Mouse (Mus musculus) brain, embryonic 14.5 days (tissue): ENCODE measurements around the gene Zbtb4. TPM values are rescaled to one million over a fixed set of nuclear protein-coding genes. Genes with fewer than 3 reads are reported as not detected.
"Not testable (repeated sequence)": the region's sequence is repeated elsewhere in the genome, so short reads cannot be mapped to it uniquely, and the experiment has no call there.

Source experiments
- DNase-seq: peaks from one replicate; pipeline ENCODE4 v3.0.0-alpha.2; 2011; ENCODE audit warnings: low read depth
- CTCF ChIP-seq: fragments of 200-500 bp; IDR thresholded peaks from 2 replicates; pipeline ENCODE4 v1.5.1; 2012; ENCODE audit warnings: inconsistent platforms, mild to moderate bottlenecking, moderate library complexity, borderline replicate concordance; ENCODE audit not compliant: insufficient read depth, insufficient read length; ENCODE audit errors: extremely low read depth
- POLR2A ChIP-seq: fragments of 200-500 bp; IDR thresholded peaks from 2 replicates; pipeline ENCODE4 v1.6.1; 2012; ENCODE audit warnings: mild to moderate bottlenecking, inconsistent platforms, borderline replicate concordance; ENCODE audit not compliant: poor library complexity, insufficient read depth, insufficient read length, severe bottlenecking; ENCODE audit errors: extremely low read depth
- polyA plus RNA-seq: library from polyadenylated mRNA; depleted of rRNA; stranded (reverse); fragments of >200 nt; gene quantifications from 2 replicates; pipeline ENCODE4 v1.2.3, GENCODE M21; 2012; rRNA removed

The Zbtb4 gene
- polyA plus RNA-seq = 10.0 and 12.1 TPM in 2 replicates

DNA sequence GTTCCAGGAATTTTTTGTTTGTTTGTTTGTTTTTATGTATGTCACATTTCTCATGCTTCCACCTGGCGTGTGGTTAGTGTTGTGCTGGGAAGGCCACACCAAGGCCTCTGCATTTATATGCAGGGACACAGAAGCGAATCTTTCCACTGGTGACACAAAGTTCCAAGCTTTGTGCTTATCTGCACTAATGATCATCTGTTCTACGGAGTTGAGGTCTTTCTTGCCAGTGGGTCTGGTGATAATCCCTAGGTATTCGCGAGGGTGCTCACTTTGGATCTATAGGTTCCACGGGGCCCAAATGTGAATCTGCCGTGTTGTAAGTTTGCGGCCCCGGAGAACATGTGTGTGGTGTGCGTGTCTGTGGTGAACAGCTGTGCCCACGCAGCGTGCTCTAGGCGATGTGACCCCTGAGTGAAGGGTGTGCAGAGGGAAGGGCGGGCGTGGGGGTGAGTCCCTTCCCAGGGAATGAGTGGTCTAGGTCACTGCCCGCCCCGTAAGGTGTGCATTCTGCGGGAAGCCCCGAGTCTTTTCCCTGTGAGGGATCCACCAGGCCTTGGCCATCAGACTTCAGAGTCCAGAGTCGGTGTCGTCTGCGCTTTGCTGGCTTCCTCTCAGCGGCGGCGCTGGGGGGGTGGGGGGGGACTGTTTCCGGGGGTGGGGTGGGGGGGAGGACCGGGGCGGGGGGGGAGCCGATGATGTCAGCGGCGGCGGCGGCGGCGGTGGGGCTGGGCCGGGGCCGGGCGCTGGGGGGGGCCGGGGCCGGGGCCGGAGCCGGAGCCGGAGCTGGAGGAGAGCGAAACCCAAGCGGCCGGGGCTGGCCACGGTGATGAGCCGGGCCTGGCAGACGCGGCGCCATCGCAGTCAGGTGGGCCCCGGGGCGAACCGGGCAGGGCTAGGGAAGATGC, at the start of gene Zbtb4:
Gene Zbtb4 (plus strand): TSS at position 692 of the 905 bp plus-strand sequence.
- TF ChIP-seq CTCF (no peak), POLR2A (no peak)
- peak; percentile 31 for DNase-seq

DNA sequence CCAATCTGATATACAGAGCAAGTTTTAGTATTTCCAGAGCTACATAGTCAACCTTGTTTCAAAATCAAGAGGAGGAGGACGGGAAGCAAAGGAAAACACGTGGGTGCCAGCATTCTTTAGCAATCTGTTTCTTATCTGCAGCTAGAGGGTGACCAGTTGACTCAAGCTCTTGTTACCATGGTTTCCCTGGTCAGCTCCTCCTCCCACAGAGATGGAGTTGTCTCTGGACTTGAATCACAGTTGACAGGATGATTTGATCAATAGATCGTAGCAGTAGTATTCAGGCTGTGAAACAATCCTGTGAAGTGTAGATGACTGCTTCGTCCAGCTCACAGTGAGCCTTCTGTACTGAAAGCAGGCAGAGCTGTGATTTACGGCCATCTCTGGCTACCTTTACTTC, 49.8 kb upstream of the Zbtb4 start:
- TF ChIP-seq CTCF = no peak
- TF ChIP-seq POLR2A = no peak
- DNase-seq = peak; percentile 23

DNA sequence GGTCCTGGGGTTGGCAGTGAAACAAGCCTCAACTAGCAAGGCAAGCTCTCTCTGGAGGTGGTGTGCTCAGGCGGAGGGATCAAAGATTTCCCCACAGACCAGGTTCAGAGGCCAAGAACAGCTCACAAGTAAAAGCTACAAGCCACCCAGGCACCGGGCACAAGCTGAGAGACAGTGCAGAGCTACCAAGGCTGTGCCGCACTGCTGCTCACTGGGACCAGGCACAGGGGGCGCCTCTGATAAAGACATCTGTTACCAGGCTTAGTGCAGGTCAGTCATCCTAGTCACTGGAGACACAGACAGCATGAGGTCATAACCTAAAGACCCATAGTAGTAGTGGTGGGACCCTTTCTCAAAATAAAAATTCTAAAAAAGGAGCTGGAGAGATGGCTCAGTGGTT, 48.8 kb upstream of the Zbtb4 start:
- DNase-seq = no peak

GRCm38 (mm10) chr11:69718661-69719060, 47.1 kb upstream of the Zbtb4 start:
- TF ChIP-seq CTCF (no peak), POLR2A (no peak)
- DNase-seq = peak; percentile 11

More for the DNA sequence above, 48.8 kb upstream of the Zbtb4 start:
- TF ChIP-seq POLR2A (no peak), CTCF (no peak)

DNA sequence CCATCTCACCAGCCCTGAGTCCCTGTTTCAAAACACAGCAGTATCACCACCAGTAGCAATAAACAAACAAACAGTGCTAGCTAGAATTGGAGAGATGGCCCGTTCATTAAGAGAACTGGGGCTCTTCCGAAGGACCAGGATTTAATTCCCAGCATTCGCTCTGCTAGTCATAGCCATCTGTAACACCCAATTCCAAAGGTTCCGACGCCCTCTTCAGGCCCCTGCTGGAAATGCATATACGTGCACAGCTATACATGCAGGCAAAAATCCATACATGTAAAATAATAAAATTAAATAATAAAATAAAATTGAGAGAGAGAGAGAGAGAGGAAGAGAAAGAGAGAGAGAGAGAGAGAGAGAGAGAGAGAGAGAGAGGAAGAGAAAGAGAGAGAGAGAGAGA, 46.3 kb upstream of the Zbtb4 start:
- TF ChIP-seq CTCF = 0 out of 2 replicates have a peak, but pooled peaks have one; percentile 2
- no peak for TF ChIP-seq POLR2A
- no peak for DNase-seq

GRCm38 (mm10) chr11:69720852-69721251, 44.9 kb upstream of the Zbtb4 start:
- TF ChIP-seq POLR2A (no peak), CTCF (no peak)

DNA sequence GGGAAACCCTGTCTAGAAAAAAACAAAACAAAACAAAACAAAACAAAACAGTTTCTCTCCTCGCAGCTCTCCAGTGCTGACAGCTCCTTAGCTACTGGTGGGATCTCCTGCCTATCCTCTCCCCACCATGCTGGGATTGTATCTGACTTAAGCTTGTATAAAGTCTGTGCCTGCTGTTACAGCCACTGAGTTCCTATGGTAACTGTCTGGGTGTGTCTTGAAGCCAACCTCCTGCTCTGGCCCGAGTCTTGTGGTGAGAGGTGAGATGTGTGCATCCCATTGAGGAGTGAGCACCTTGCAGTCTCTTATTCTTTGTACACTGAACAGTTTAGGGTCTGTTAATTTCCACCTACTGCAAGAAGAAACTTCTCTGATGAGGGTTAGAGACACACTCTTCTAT, 42.6 kb upstream of the Zbtb4 start:
- no peak for DNase-seq
- TF ChIP-seq CTCF (no peak), POLR2A (no peak)

More at GRCm38 (mm10) chr11:69720852-69721251, 44.9 kb upstream of the Zbtb4 start:
- DNase-seq = no peak

DNA sequence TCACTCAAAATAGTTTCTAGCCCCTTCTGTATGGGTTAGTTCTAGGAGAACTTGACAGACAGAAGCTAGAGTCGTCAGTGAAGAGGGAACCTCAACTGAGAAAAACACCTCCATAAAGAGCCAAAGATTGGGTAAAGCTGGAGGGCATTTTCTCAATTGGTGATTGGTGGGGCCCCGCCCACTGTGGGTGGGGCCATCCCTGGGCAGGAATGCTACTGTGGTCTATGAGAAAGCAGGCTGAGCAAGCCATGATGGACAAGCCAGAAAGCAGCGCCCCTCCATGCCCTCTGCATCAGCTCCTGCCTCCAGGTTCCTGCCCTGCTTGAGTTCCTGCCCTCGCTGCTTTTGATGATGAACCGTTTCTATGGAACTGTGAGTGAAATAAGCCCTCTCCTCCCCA, 39.8 kb upstream of the Zbtb4 start:
- no peak for DNase-seq
- TF ChIP-seq CTCF (no peak), POLR2A (no peak)

DNA sequence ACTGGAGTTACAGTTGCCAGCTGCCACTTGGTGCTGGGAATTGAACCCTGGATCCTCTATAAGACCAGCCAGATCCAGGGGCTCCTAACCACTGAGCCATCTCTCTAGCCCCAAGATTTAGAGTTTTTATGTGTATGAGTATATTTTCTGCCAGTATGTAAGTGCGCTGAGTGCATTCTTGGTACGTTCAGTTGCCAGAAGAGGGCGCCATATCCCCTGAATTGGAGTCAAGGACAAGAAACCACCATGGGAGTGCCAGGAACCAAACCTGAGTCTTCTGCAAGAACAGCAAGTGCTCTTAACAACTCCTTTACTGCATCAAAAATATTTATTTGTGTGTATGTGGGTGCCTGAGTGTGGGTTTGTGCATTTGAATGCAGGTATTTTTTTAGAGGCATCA, 36.6 kb upstream of the Zbtb4 start:
- DNase-seq = peak; percentile 72
- TF ChIP-seq CTCF (peak; percentile 43; the same call in 1 of the 2 replicates), POLR2A (no peak)

DNA sequence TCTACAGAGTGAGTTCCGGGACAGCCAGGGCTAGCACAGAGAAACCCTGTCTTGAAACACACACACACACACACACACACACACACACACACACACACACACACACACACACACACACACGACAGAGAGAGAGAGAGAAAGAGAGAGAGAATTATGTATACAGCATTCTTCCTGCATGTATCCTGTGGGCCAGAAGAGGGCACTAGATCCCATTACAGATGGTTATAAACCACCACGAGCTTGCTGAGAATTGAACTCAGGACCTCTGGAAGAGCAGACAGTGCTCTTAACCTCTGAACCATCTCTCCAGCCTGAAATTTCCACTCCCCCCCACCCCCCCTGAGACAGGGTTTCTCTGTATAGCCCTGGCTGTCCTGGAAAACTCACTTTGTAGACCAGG, 34.3 kb upstream of the Zbtb4 start:
- 0 out of 2 replicates have a peak, but pooled peaks have one; percentile 3 for TF ChIP-seq CTCF
- DNase-seq = not testable (repeated sequence)

DNA sequence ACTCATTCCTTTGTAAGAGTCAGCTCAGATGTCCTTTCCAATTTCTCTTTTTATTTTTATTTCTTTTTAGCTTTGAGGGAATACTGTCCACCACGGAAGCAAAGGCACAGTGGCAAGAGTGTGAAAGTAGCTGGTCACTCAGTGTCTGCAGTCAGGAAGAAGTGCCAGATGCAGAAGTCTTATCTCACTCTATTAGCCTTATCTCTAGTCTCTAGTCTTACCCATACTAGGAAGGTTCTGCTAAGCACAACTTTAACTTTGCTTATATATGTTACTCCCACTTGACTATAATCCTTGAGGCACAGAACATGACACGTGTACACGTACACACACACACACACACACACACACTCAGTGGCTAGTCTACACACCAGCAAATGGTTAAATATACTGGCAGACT, 14.1 kb upstream of the Zbtb4 start:
- no peak for DNase-seq
- no peak for TF ChIP-seq POLR2A
- no peak for TF ChIP-seq CTCF

GRCm38 (mm10) chr11:69752686-69753085, 13.0 kb upstream of the Zbtb4 start:
- DNase-seq = no peak
- TF ChIP-seq POLR2A = no peak
- no peak for TF ChIP-seq CTCF
